Mouse (Mus musculus): ENCODE data around the gene Hist2h3b. TPM values are rescaled to one million over a fixed set of nuclear protein-coding genes. Genes with fewer than 3 reads are reported as not detected.

The Hist2h3b gene
- polyA plus RNA-seq, 1 experiment, result 102 TPM

DNA sequence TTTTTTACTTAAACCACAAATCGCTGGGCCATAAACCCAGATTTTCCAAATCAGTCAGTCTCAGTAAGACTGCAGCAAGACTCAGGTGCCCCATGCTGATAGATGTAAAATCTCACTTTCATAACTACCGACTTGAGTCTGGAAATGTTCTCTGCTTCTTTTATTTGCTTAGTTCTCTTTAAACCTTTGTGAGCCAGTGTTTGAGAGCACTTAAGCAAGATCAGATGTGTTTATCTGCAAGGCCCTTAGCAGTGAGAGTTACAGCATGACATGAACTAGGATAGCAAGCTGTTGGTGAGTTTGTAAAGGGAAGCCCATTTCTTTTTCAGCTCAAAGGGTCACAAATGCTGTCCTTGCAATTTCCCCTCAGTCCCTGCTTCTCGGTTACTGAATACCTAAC lies 11.3 kb upstream of the Hist2h3b start:
- no peak overlapping the region for H3K4me3 ChIP-seq (ENCODE audit: extremely low read depth, insufficient read depth, insufficient read length)
- no peaks in the 10 kb centered on the region for H3K36me3 ChIP-seq (ENCODE audit: control insufficient read depth, insufficient read depth, low read length)
- no peaks in the 10 kb centered on the region; the same call in 1 of the 2 replicates for H3K4me1 ChIP-seq (ENCODE audit: control insufficient read depth, insufficient read depth, insufficient read length)
- no peaks in the 10 kb centered on the region for H3K27me3 ChIP-seq (ENCODE audit: control insufficient read depth, insufficient read depth, low read length)
- no peak overlapping the region for H3K27ac ChIP-seq (ENCODE audit: insufficient read depth, low read length)
- 65% methylated on average over 3 of the region's 3 CpGs for WGBS
- no peak for DNase-seq (ENCODE audit: low read depth in 1 of 2, low spot score in 2 of 2)
- TF ChIP-seq POLR2A (IDR thresholded peaks at IDR 0.05; ENCODE audit: low read depth, low read length) (no peak), CTCF (IDR thresholded peaks at IDR 0.05; ENCODE audit: extremely low read depth, insufficient read depth, insufficient read length, insufficient replicate concordance) (no peak)

DNA sequence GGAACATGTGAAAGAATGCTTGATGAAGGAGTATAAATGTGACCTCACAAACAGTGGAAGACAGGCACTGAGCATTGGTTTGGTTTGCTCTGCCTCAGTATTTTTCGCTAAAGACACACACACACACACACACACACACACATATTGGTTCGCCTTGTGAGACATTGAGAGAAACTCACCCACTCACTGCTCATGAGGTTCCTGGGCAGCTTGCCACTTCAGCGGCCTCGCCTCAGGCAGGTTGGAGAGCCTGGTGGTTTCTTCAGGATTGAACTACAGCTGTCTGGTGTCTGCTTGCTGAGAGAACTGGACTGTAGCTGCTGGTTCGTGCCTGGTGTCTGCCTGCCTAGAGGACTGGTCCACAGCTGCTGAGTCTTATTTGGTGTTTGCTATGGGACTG lies 8.2 kb upstream of the Hist2h3b start:
- 91% methylated on average over 5 of the region's 5 CpGs for WGBS

DNA sequence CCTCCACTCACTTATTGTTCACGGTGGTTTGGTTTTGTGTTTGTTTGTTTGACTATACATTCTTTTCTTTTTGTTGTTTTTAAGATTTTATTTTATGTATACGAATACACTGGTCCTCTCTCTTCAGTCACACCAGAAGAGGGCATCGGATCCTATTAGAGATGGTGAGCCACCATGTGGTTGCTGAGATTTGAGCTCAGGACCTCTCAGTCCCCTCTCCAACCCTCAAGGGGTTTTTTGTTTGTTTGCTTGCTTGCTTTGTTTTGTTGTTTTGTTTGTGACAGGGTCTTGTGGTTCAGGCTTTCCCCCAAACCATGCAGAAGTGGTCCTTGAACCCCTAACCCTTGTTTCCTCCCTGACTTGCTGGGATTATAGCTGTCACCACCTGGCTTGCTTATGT lies 6.8 kb upstream of the Hist2h3b start:
- H3K4me1 ChIP-seq (ENCODE audit: control insufficient read depth, insufficient read depth, insufficient read length), result peaks cover 4% of the 10 kb centered on the region; the same call in 1 of the 2 replicates
- no peaks in the 10 kb centered on the region for H3K36me3 ChIP-seq (ENCODE audit: control insufficient read depth, insufficient read depth, low read length)
- TF ChIP-seq CTCF (IDR thresholded peaks at IDR 0.05; ENCODE audit: extremely low read depth, insufficient read depth, insufficient read length, insufficient replicate concordance), result no peak
- TF ChIP-seq POLR2A (IDR thresholded peaks at IDR 0.05; ENCODE audit: low read depth, low read length), result no peak
- WGBS, result 56% methylated on average over 3 of the region's 3 CpGs
- H3K4me3 ChIP-seq (ENCODE audit: extremely low read depth, insufficient read depth, insufficient read length), result 0 out of 2 replicates have a peak overlapping the region, but pooled peaks have one; percentile 76
- H3K27ac ChIP-seq (ENCODE audit: insufficient read depth, low read length), result peak overlapping the region; percentile 96
- H3K27me3 ChIP-seq (ENCODE audit: control insufficient read depth, insufficient read depth, low read length), result no peaks in the 10 kb centered on the region
- no peak for DNase-seq (ENCODE audit: low read depth in 1 of 2, low spot score in 2 of 2)

More for the DNA sequence above, 8.2 kb upstream of the Hist2h3b start:
- DNase-seq (ENCODE audit: low read depth in 1 of 2, low spot score in 2 of 2), result no peak
- Histone ChIP-seq H3K27me3 (ENCODE audit: control insufficient read depth, insufficient read depth, low read length) (no peaks in the 10 kb centered on the region), H3K4me3 (ENCODE audit: extremely low read depth, insufficient read depth, insufficient read length) (no peak overlapping the region), H3K4me1 (ENCODE audit: control insufficient read depth, insufficient read depth, insufficient read length) (peaks cover 4% of the 10 kb centered on the region; the same call in 1 of the 2 replicates), H3K27ac (ENCODE audit: insufficient read depth, low read length) (no peak overlapping the region), H3K36me3 (ENCODE audit: control insufficient read depth, insufficient read depth, low read length) (no peaks in the 10 kb centered on the region)
- no peak for TF ChIP-seq POLR2A (IDR thresholded peaks at IDR 0.05; ENCODE audit: low read depth, low read length)
- no peak for TF ChIP-seq CTCF (IDR thresholded peaks at IDR 0.05; ENCODE audit: extremely low read depth, insufficient read depth, insufficient read length, insufficient replicate concordance)

DNA sequence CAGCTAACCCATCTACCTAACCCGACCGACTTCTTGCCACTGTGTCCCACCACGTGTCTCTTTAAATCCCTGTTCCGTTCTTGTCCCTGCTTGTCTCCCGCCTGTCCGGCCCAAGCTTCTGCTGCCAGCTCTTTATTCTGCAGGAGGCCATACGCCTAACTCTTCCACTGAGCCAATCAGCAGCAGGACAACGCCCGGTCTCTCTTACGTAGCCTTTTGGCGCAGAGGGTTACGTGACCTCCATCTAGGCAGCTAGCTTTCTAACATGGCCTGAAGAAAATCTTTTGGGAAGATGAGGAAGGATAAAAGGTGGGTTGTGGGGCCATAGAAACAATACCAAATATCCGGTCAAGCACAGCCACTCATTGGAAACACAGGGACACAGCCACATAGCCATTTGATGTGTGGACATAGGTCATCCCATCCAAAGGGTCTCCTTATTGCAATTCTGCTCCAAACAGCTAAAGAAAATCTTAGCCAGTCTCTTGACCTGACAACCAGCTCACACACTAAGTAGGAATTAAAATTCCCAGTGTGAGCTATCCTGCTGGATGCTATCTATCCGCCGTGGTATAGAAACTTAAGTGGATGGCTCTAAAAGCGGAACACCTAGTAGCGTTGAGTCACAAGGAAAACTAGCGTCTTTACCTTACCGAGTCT lies 6.1 kb upstream of the Hist2h3b start:
- no peaks in the 10 kb centered on the region for H3K36me3 ChIP-seq (ENCODE audit: control insufficient read depth, insufficient read depth, low read length)
- no peaks in the 10 kb centered on the region for H3K27me3 ChIP-seq (ENCODE audit: control insufficient read depth, insufficient read depth, low read length)
- DNase-seq (ENCODE audit: low read depth in 1 of 2, low spot score in 2 of 2), result peak; percentile 68 to 71
- H3K4me1 ChIP-seq (ENCODE audit: control insufficient read depth, insufficient read depth, insufficient read length), result peaks cover 4% of the 10 kb centered on the region; the same call in 1 of the 2 replicates
- peak overlapping the region; percentile 76 for H3K4me3 ChIP-seq (ENCODE audit: extremely low read depth, insufficient read depth, insufficient read length)
- TF ChIP-seq CTCF (IDR thresholded peaks at IDR 0.05; ENCODE audit: extremely low read depth, insufficient read depth, insufficient read length, insufficient replicate concordance), result no peak
- TF ChIP-seq POLR2A (IDR thresholded peaks at IDR 0.05; ENCODE audit: low read depth, low read length), result peak; percentile 11; the same call in 1 of the 2 replicates
- H3K27ac ChIP-seq (ENCODE audit: insufficient read depth, low read length), result peak overlapping the region; percentile 96
- WGBS, result under 1% methylated on average over 19 of the region's 19 CpGs

DNA sequence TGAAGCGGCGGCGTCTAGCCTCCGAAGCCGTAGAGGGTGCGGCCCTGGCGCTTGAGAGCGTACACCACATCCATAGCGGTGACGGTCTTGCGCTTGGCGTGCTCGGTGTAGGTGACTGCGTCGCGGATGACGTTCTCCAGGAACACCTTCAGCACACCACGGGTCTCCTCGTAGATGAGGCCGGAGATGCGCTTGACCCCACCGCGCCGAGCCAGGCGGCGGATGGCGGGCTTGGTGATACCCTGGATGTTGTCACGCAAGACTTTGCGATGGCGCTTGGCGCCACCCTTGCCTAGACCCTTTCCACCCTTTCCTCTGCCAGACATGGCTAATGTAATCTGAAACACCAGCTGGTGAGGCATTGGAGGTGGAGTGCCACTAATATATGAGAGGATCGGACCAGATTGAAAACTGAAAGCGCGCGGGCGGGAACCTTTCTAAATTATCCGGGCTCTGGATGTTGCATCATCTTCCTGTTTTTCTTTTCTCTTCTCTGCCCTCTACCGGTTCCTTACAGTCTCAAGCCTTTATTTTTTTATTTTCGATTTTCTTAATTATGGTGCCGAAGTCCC lies 5.4 kb upstream of the Hist2h3b start, which contains the start of gene Hist2h4:
Gene Hist2h4 (minus strand): TSS at position 333 of the 572 bp plus-strand sequence.
- no peaks in the 10 kb centered on the region for H3K36me3 ChIP-seq (ENCODE audit: control insufficient read depth, insufficient read depth, low read length)
- WGBS, result 1% methylated on average over 40 of the region's 40 CpGs
- DNase-seq (ENCODE audit: low read depth in 1 of 2, low spot score in 2 of 2), result peak; percentile 89 to 92
- H3K4me1 ChIP-seq (ENCODE audit: control insufficient read depth, insufficient read depth, insufficient read length), result peaks cover 6% of the 10 kb centered on the region; the same call in 1 of the 2 replicates
- H3K27ac ChIP-seq (ENCODE audit: insufficient read depth, low read length), result peak within 1 kb of the TSS; percentile 100
- no peak for TF ChIP-seq CTCF (IDR thresholded peaks at IDR 0.05; ENCODE audit: extremely low read depth, insufficient read depth, insufficient read length, insufficient replicate concordance)
- peak; percentile 100 for TF ChIP-seq POLR2A (IDR thresholded peaks at IDR 0.05; ENCODE audit: low read depth, low read length)
- H3K27me3 ChIP-seq (ENCODE audit: control insufficient read depth, insufficient read depth, low read length), result no peaks in the 10 kb centered on the region
- peak within 1 kb of the TSS; percentile 76 for H3K4me3 ChIP-seq (ENCODE audit: extremely low read depth, insufficient read depth, insufficient read length)

DNA sequence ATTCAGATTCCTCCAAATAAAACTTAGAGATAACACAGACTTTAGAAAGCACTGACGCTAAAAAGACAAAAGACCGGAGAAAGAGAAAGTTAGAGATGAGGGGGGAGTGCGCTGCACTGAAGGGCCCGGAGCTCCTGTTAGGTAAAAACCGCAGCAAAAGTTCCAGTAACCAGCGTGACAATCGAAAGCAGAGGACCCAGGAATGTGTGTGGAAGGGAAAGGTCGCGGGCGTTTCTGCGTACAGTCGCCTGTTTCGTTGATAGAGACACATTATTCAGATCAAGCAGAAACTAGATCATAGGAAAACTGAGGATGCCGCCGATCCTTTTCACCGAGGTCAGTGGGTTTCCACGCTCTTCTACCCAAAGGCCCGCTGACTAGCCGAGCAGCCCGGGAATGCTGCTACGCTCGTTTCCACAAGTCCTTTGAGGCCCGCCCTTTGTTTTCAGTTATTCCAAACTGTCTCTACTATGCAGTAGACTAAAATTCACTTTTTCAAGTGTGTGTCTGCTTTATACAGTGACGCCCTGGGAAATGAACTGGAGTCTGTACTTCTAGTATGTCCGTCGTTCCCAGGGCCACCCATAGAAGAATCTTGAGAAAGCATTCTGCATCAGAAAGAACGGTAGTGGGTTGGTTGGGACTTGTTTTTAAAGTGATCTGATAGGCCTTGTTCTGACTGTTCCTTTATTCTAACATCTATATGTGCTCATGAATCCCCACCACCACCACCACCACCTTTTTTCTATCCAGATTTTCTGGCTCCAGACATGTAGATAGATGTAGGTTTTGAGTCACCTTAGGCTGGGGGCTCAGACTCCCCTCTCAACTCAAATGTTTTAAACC lies 4.7 kb upstream of the Hist2h3b start:
- DNase-seq (ENCODE audit: low read depth in 1 of 2, low spot score in 2 of 2), result peak in 1 of 2 experiments; percentile 44
- peaks cover 7% of the 10 kb centered on the region; the same call in 1 of the 2 replicates for H3K4me1 ChIP-seq (ENCODE audit: control insufficient read depth, insufficient read depth, insufficient read length)
- WGBS, result 1% methylated on average over 27 of the region's 27 CpGs

More for the DNA sequence above, 4.7 kb upstream of the Hist2h3b start:
- Histone ChIP-seq H3K27ac (ENCODE audit: insufficient read depth, low read length) (peak overlapping the region; percentile 100), H3K36me3 (ENCODE audit: control insufficient read depth, insufficient read depth, low read length) (no peaks in the 10 kb centered on the region), H3K27me3 (ENCODE audit: control insufficient read depth, insufficient read depth, low read length) (no peaks in the 10 kb centered on the region), H3K4me3 (ENCODE audit: extremely low read depth, insufficient read depth, insufficient read length) (peak overlapping the region; percentile 76)
- no peak for TF ChIP-seq CTCF (IDR thresholded peaks at IDR 0.05; ENCODE audit: extremely low read depth, insufficient read depth, insufficient read length, insufficient replicate concordance)
- TF ChIP-seq POLR2A (IDR thresholded peaks at IDR 0.05; ENCODE audit: low read depth, low read length), result no peak

Data from spleen, adult 2 months (tissue).